Mouse (Mus musculus): ENCODE results near the gene Abca16. TPM values are rescaled to one million over a fixed set of nuclear protein-coding genes. Genes with fewer than 3 reads are reported as not detected.

The Abca16 gene
- not detected in 2 replicates for polyA plus RNA-seq (2015; fragmentation: Nextera tagmentation; extraction: Ambion mirVana)

- no peak for ATAC-seq (replicated peaks; ENCODE audit: insufficient number of reproducible peaks, insufficient read depth, low FRiP score, low read depth)
- 62% methylated on average over 10 of the region's 10 CpGs for whole genome bisulfite sequencing
- Histone ChIP-seq H3K36me3 (no peaks in the 10 kb centered on the region), H3K4me2 (no peak within 1 kb of the TSS), H3K4me1 (replicated peaks) (no peaks in the 10 kb centered on the region), H3K9ac (no peak within 1 kb of the TSS), H3K27ac (no peak within 1 kb of the TSS), H3K27me3 (no peaks in the 10 kb centered on the region), H3K4me3 (no peak within 1 kb of the TSS), H3K9me3 (replicated peaks) (no peaks in the 10 kb centered on the region)
Measured at GRCm38 (mm10) chr7:120409447-120409846, at the start of gene Abca16. TSS of gene Abca16 (plus strand) at chr7:120409647.

DNA sequence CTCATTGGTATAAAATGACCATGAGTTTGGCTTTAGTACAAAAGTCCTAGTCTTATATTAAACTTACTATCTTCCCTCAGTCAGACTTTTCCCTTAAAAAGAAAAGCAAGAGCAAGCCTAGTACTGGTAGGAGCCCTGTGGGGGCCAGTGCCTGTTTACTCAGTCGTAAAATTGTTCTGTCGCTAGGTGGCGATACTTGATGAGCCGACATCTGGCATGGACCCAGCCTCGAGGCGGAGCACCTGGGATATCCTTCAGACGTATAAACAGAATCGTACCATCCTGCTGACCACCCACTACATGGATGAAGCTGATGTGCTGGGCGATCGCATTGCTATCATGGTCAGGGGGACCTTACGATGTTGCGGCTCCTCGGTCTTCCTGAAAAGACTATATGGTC, 48.3 kb upstream of the Abca16 start:
- Histone ChIP-seq H3K27me3 (no peaks in the 10 kb centered on the region), H3K36me3 (no peaks in the 10 kb centered on the region), H3K4me2 (no peak overlapping the region), H3K27ac (no peak overlapping the region), H3K9me3 (replicated peaks) (no peaks in the 10 kb centered on the region), H3K9ac (no peak overlapping the region), H3K4me3 (no peak overlapping the region), H3K4me1 (replicated peaks) (no peaks in the 10 kb centered on the region)
- WGBS: 39% methylated on average over 13 of the region's 13 CpGs
- ATAC-seq (replicated peaks; ENCODE audit: insufficient number of reproducible peaks, insufficient read depth, low FRiP score, low read depth): no peak

- H3K9ac ChIP-seq: no peak overlapping the region
- H3K4me3 ChIP-seq: no peak overlapping the region
- no peak overlapping the region for H3K27ac ChIP-seq
- no peaks in the 10 kb centered on the region for H3K4me1 ChIP-seq (replicated peaks)
- 72% methylated on average over 1 of the region's 1 CpGs for WGBS
- no peak for ATAC-seq (replicated peaks; ENCODE audit: insufficient number of reproducible peaks, insufficient read depth, low FRiP score, low read depth)
- no peaks in the 10 kb centered on the region for H3K36me3 ChIP-seq
- no peaks in the 10 kb centered on the region for H3K9me3 ChIP-seq (replicated peaks)
- no peaks in the 10 kb centered on the region for H3K27me3 ChIP-seq
- H3K4me2 ChIP-seq: no peak overlapping the region
Measured at GRCm38 (mm10) chr7:120412391-120412790, 2.9 kb downstream of the Abca16 start.

DNA sequence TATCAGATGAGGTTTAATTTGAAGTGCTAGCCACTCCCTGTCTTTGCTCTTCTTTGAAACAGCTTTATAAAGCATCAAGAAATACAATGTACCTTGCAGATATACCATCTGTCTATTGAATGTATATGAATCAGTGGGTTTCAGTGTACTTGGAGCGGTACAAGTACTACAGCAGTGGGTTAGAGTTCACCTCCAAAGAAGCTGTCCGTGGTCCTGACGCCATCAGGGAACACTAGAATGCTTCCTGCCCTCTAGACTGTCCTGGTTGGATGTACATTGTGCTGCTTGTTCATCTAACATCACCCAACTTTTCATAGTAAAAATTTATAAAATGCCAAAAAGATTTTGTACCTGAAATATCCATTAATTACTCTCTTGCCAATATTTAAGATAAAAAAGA, 17.2 kb downstream of the Abca16 start:
- H3K27ac ChIP-seq: no peak overlapping the region
- no peaks in the 10 kb centered on the region for H3K4me1 ChIP-seq (replicated peaks)
- WGBS: 27% methylated on average over 3 of the region's 3 CpGs
- no peaks in the 10 kb centered on the region for H3K36me3 ChIP-seq
- no peak overlapping the region for H3K9ac ChIP-seq
- H3K4me2 ChIP-seq: no peak overlapping the region
- H3K27me3 ChIP-seq: no peaks in the 10 kb centered on the region
- H3K4me3 ChIP-seq: no peak overlapping the region
- no peak for ATAC-seq (replicated peaks; ENCODE audit: insufficient number of reproducible peaks, insufficient read depth, low FRiP score, low read depth)
- H3K9me3 ChIP-seq (replicated peaks): no peaks in the 10 kb centered on the region

GRCm38 (mm10) chr7:120431464-120431863, 22.0 kb downstream of the Abca16 start:
- Histone ChIP-seq H3K4me2 (no peak overlapping the region), H3K9me3 (replicated peaks) (no peaks in the 10 kb centered on the region), H3K4me1 (replicated peaks) (no peaks in the 10 kb centered on the region), H3K36me3 (no peaks in the 10 kb centered on the region), H3K27me3 (no peaks in the 10 kb centered on the region), H3K4me3 (no peak overlapping the region), H3K27ac (no peak overlapping the region), H3K9ac (no peak overlapping the region)
- ATAC-seq (replicated peaks; ENCODE audit: insufficient number of reproducible peaks, insufficient read depth, low FRiP score, low read depth): no peak

- H3K4me3 ChIP-seq: peak overlapping the region; percentile 39
- 0 out of 2 replicates have a peak overlapping the region, but pooled peaks have one; percentile 15 for H3K9ac ChIP-seq
- no peaks in the 10 kb centered on the region for H3K27me3 ChIP-seq
- 11% methylated on average over 31 of the region's 31 CpGs for WGBS
- no peak for ATAC-seq (replicated peaks; ENCODE audit: insufficient number of reproducible peaks, insufficient read depth, low FRiP score, low read depth)
- H3K27ac ChIP-seq: no peak overlapping the region
- H3K4me1 ChIP-seq (replicated peaks): no peaks in the 10 kb centered on the region; the same call in 1 of the 2 replicates
- H3K36me3 ChIP-seq: no peaks in the 10 kb centered on the region
- peak overlapping the region; percentile 71 for H3K4me2 ChIP-seq
- no peaks in the 10 kb centered on the region for H3K9me3 ChIP-seq (replicated peaks)
Measured at GRCm38 (mm10) chr7:120503891-120504662, 94.6 kb downstream of the Abca16 start.

DNA sequence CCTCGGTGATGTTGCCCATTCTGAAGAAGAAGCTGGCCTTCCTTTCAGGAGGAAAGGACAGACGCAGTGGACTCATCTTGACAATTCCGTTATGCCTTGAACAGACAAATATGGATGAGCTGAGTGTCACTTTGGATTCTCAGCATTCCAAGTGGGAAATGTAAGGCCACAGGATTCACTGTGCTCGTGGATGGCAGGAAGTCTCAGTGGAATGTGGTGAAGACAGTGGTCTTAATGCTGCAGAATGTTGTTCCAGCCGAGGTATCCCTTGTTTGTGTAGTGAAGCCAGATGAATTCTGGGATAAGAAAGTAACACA, 95.2 kb downstream of the Abca16 start:
- Histone ChIP-seq H3K27ac (no peak overlapping the region), H3K4me3 (peak overlapping the region; percentile 39), H3K4me2 (peak overlapping the region; percentile 71), H3K9me3 (replicated peaks) (no peaks in the 10 kb centered on the region), H3K27me3 (no peaks in the 10 kb centered on the region), H3K4me1 (replicated peaks) (no peaks in the 10 kb centered on the region; the same call in 1 of the 2 replicates), H3K9ac (0 out of 2 replicates have a peak overlapping the region, but pooled peaks have one; percentile 15), H3K36me3 (no peaks in the 10 kb centered on the region)
- 19% methylated on average over 5 of the region's 5 CpGs for WGBS
- ATAC-seq (replicated peaks; ENCODE audit: insufficient number of reproducible peaks, insufficient read depth, low FRiP score, low read depth): no peak

DNA sequence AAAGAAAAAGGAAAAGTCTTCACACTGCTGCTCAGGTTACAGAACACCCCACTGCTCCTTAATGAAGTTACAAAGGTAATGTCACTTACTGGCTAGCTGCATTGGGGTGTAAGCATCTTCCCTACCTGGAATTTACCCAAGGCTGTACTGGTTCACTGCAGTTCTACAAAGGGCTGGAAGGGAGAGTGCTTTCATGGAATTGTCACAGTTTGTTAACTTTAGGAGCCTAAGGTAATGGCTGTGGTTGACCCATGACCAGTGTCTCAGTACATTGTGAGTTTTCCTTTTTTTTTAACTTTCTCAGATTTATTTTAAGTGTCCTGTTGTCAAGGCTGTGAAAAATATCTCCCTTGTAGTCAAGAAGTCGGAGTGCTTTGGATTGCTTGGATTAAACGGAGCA, 125.4 kb downstream of the Abca16 start:
- H3K9ac ChIP-seq: no peak overlapping the region
- no peaks in the 10 kb centered on the region for H3K9me3 ChIP-seq (replicated peaks)
- no peak for ATAC-seq (replicated peaks; ENCODE audit: insufficient number of reproducible peaks, insufficient read depth, low FRiP score, low read depth)
- H3K4me1 ChIP-seq (replicated peaks): no peaks in the 10 kb centered on the region
- no peaks in the 10 kb centered on the region for H3K36me3 ChIP-seq
- H3K4me2 ChIP-seq: no peak overlapping the region
- H3K4me3 ChIP-seq: no peak overlapping the region
- WGBS: 73% methylated on average over 2 of the region's 2 CpGs
- no peaks in the 10 kb centered on the region for H3K27me3 ChIP-seq
- no peak overlapping the region for H3K27ac ChIP-seq

- H3K27me3 ChIP-seq: no peaks in the 10 kb centered on the region
- no peaks in the 10 kb centered on the region for H3K9me3 ChIP-seq (replicated peaks)
- no peak for ATAC-seq (replicated peaks; ENCODE audit: insufficient number of reproducible peaks, insufficient read depth, low FRiP score, low read depth)
- no peak overlapping the region for H3K4me2 ChIP-seq
- H3K4me1 ChIP-seq (replicated peaks): no peaks in the 10 kb centered on the region
- WGBS: 43% methylated on average over 12 of the region's 12 CpGs
- H3K9ac ChIP-seq: no peak overlapping the region
- H3K36me3 ChIP-seq: no peaks in the 10 kb centered on the region
- no peak overlapping the region for H3K27ac ChIP-seq
- no peak overlapping the region for H3K4me3 ChIP-seq
Measured at GRCm38 (mm10) chr7:120552479-120553180, 143.2 kb downstream of the Abca16 start.

DNA sequence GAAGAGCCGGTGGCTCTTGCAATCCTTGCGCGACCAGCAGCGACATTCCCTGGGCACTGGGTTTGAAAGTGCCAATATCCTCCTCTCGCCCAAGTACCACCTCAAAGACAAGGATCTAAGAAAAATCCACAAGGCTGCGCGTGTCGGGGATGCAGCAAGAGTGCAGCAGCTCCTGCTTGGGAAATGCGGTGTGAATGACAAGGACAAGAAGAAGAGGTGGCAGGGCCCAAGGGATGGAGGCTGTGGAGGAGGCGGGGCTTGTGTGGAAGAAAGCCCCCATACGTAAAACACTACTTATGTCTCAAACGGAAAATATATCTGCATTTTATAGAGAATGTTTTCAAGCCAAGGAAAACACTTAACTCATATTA, 143.7 kb downstream of the Abca16 start:
- Histone ChIP-seq H3K4me1 (replicated peaks) (no peaks in the 10 kb centered on the region), H3K9me3 (replicated peaks) (no peaks in the 10 kb centered on the region), H3K27ac (no peak overlapping the region), H3K4me3 (no peak overlapping the region), H3K4me2 (no peak overlapping the region), H3K27me3 (no peaks in the 10 kb centered on the region), H3K9ac (no peak overlapping the region), H3K36me3 (no peaks in the 10 kb centered on the region)
- 42% methylated on average over 12 of the region's 12 CpGs for WGBS
- ATAC-seq (replicated peaks; ENCODE audit: insufficient number of reproducible peaks, insufficient read depth, low FRiP score, low read depth): no peak

DNA sequence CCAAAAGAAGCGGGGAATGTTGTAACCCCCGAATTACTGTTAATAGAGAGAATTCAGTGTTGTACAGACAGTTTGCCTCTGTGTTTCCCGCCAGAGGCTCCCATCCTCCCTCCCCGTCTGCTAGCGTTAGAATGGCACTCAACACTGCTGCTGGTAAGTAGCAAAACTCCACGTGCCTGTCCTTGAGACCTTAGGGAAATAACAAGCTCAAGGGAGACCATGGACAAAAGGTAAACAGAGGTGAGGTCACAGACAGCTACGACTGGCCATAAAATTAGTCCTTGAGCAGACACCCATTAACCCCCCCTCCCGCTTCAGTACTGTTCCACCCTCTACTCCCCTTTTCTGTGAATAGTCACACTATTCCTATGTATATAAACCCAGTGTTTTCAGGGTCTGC, 157.9 kb downstream of the Abca16 start:
- Histone ChIP-seq H3K4me2 (no peak overlapping the region), H3K27ac (no peak overlapping the region), H3K27me3 (no peaks in the 10 kb centered on the region), H3K9me3 (replicated peaks) (no peaks in the 10 kb centered on the region), H3K9ac (no peak overlapping the region), H3K4me3 (no peak overlapping the region), H3K4me1 (replicated peaks) (no peaks in the 10 kb centered on the region), H3K36me3 (no peaks in the 10 kb centered on the region)
- WGBS: 64% methylated on average over 8 of the region's 8 CpGs
- no peak for ATAC-seq (replicated peaks; ENCODE audit: insufficient number of reproducible peaks, insufficient read depth, low FRiP score, low read depth)

DNA sequence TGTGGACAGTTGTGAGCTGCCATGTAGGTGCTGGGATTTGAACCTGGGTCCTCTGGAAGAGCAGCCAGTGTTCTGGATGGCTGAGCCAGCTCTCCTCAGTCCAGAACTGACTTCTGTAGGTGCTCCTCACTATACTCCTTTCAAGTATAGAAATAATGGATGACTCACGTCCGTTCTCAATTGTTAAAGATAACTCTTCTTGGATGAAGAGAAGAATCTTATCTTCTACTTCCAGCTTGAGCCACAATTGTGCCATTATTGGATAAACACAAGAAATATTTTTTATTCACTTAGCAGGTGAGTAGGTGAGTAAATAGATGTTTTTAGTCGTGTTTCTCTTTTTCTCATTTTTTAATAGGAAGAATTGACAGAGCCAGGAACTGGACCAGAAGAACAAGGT, 167.1 kb downstream of the Abca16 start:
- H3K4me3 ChIP-seq: no peak overlapping the region
- H3K9ac ChIP-seq: no peak overlapping the region
- no peak overlapping the region for H3K27ac ChIP-seq
- H3K4me1 ChIP-seq (replicated peaks): no peaks in the 10 kb centered on the region
- H3K27me3 ChIP-seq: no peaks in the 10 kb centered on the region
- WGBS: 55% methylated on average over 3 of the region's 3 CpGs
- H3K9me3 ChIP-seq (replicated peaks): no peaks in the 10 kb centered on the region
- no peaks in the 10 kb centered on the region for H3K36me3 ChIP-seq
- no peak for ATAC-seq (replicated peaks; ENCODE audit: insufficient number of reproducible peaks, insufficient read depth, low FRiP score, low read depth)
- no peak overlapping the region for H3K4me2 ChIP-seq
